Mouse (Mus musculus): ENCODE measurements around the gene Fasn.

DNA sequence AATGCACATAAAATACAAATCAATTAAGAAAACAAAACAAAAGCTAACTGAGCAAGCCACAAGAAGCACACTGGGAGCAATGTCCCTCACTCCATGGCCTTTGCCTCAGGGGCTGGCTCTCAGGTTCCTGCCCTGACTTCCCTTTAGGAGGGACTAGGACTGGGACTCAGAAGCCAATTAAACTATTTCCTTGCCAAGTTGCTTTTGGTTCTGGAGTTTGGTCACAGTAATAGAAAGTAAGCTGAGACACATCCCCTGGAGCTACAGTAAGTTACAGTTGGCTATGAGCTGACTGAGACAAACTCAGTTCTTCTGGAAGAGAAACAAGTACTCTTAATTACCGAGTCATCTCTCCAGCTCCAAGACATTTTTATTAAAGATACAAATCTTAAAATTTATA is 41.5 kb upstream of the Fasn start:
- TF ChIP-seq CTCF (IDR thresholded peaks at IDR 0.05; ENCODE audit: control insufficient read depth, insufficient read depth, low read length) (no peak), POLR2A (IDR thresholded peaks at IDR 0.05; ENCODE audit: borderline replicate concordance, control insufficient read depth, low read depth, low read length) (no peak)

Data from bone marrow, adult 2 months (tissue).